Mouse (Mus musculus) kidney, embryonic 15.5 days (tissue): ENCODE results near the gene C2cd4a. TPM values are rescaled to one million over a fixed set of nuclear protein-coding genes. Genes with fewer than 3 reads are reported as not detected.

Source experiments
- ATAC-seq: fragments of 200-750 bp; cut with Nextera tagmentation; replicated peaks from 2 replicates; pipeline ENCODE4 v1.8.0; 2017; ENCODE audit warnings: moderate TSS enrichment; ENCODE audit not compliant: low FRiP score
- H3K27ac ChIP-seq: fragments of 300-500 bp; sonication (generic); 2 replicates; pipeline ENCODE4 v1.5.1; 2015; ENCODE audit warnings: mild to moderate bottlenecking, inconsistent platforms
- H3K27me3 ChIP-seq: fragments of 300-500 bp; sonication (generic); 2 replicates; pipeline ENCODE4 v1.6.1; 2015; ENCODE audit warnings: inconsistent platforms
- H3K36me3 ChIP-seq: fragments of 300-500 bp; sonication (generic); 2 replicates; pipeline ENCODE4 v1.6.1; 2015; ENCODE audit warnings: inconsistent platforms
- H3K4me1 ChIP-seq: fragments of 300-500 bp; sonication (generic); 2 replicates; pipeline ENCODE4 v1.6.1; 2015; ENCODE audit warnings: inconsistent platforms
- H3K4me2 ChIP-seq: fragments of 300-500 bp; sonication (generic); 2 replicates; pipeline ENCODE4 v1.6.1; 2015; ENCODE audit warnings: moderate library complexity, mild to moderate bottlenecking, inconsistent platforms
- H3K4me3 ChIP-seq: fragments of 300-500 bp; sonication (generic); replicated peaks from 2 replicates; pipeline ENCODE4 v1.5.1; 2015; ENCODE audit warnings: mild to moderate bottlenecking, inconsistent platforms
- H3K9ac ChIP-seq: fragments of 300-500 bp; sonication (generic); 2 replicates; pipeline ENCODE4 v1.6.1; 2015; ENCODE audit warnings: mild to moderate bottlenecking, inconsistent platforms
- H3K9me3 ChIP-seq: fragments of 300-500 bp; sonication (generic); replicated peaks from 2 replicates; pipeline ENCODE4 v1.6.1; 2016; ENCODE audit warnings: inconsistent platforms
- WGBS: fragments of 180-500 bp; shearing (Covaris S2); methylation state at CpG from one replicate; pipeline ENCODE4 v1.1.7; 2015; ENCODE audit warnings: mixed read lengths; 5-methylcytosine and 5-hydroxymethylcytosine counted together
- polyA plus RNA-seq: library from polyadenylated mRNA; unstranded; fragments of >200 nt; fragmentation: Nextera tagmentation; extraction: Ambion mirVana; gene quantifications from 2 replicates; pipeline ENCODE4 v1.2.1, GENCODE M21; 2015

Gene C2cd4a
- polyA plus RNA-seq: 1.1 and 1.6 TPM in 2 replicates

GRCm38 (mm10) chr9:67832046-67832605, at the start of gene C2cd4a:
TSS of gene C2cd4a (minus strand) at chr9:67832330.
- H3K4me1 ChIP-seq: peaks cover 33% of the 10 kb centered on the region
- H3K27me3 ChIP-seq: peaks cover 54% of the 10 kb centered on the region
- no peaks in the 10 kb centered on the region for H3K9me3 ChIP-seq
- peak within 1 kb of the TSS; percentile 61 for H3K4me3 ChIP-seq
- H3K27ac ChIP-seq: no peak within 1 kb of the TSS
- H3K9ac ChIP-seq: peak within 1 kb of the TSS; percentile 27
- peak within 1 kb of the TSS; percentile 95 for H3K4me2 ChIP-seq
- WGBS: 2% methylated on average over 20 of the region's 20 CpGs
- no peak for ATAC-seq
- H3K36me3 ChIP-seq: no peaks in the 10 kb centered on the region

DNA sequence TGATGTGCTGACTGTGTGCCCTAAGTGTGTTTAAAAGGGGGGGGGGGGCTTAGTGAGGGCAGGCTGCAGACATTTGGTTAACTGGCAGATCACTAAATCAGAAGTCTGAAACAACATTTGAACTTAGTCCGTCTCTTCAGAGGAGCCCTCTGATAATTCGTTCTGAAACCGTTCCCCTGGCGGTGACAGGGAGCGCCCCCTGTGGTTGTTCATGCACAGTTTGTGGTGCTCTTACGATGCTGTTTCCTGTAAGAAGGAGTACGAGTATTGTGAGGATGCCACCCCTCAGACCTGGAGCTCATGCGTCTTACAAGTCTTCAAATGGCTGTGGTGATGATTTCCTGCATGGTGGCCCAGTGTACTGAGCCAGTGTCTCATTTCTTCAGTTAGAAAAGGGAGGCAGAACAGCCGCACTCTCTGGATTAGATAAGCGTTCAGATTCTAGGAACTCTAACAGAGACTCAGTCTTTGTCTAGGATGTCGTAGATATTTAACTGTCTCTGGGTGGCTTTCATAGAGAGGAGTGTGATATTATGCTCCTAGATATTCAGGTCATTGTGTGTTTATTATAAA, 46.2 kb upstream of the C2cd4a start:
- H3K9ac ChIP-seq: no peak overlapping the region
- H3K4me1 ChIP-seq: 0 out of 2 replicates have a peak, but pooled peaks cover 4% of the 10 kb centered on the region
- H3K4me3 ChIP-seq: no peak overlapping the region
- H3K27me3 ChIP-seq: no peaks in the 10 kb centered on the region
- 90% methylated on average over 11 of the region's 11 CpGs for WGBS
- no peaks in the 10 kb centered on the region for H3K9me3 ChIP-seq
- no peak overlapping the region for H3K27ac ChIP-seq
- peaks cover 5% of the 10 kb centered on the region; the same call in 1 of the 2 replicates for H3K36me3 ChIP-seq
- ATAC-seq: no peak
- no peak overlapping the region for H3K4me2 ChIP-seq

- Histone ChIP-seq H3K4me2 (0 out of 2 replicates have a peak overlapping the region, but pooled peaks have one; percentile 19), H3K36me3 (0 out of 2 replicates have a peak, but pooled peaks cover 5% of the 10 kb centered on the region), H3K27me3 (no peaks in the 10 kb centered on the region), H3K27ac (no peak overlapping the region), H3K4me3 (no peak overlapping the region), H3K9ac (no peak overlapping the region), H3K4me1 (0 out of 2 replicates have a peak, but pooled peaks cover 4% of the 10 kb centered on the region), H3K9me3 (no peaks in the 10 kb centered on the region)
- 44% methylated on average over 14 of the region's 14 CpGs for WGBS
- no peak; the same call in 1 of the 2 replicates for ATAC-seq
These were observed 45.1 kb upstream of the C2cd4a start for GRCm38 (mm10) chr9:67877081-67877718.

GRCm38 (mm10) chr9:67875337-67875736, 43.2 kb upstream of the C2cd4a start:
- Histone ChIP-seq H3K27ac (no peak overlapping the region), H3K4me1 (0 out of 2 replicates have a peak, but pooled peaks cover 4% of the 10 kb centered on the region), H3K4me2 (no peak overlapping the region), H3K4me3 (no peak overlapping the region), H3K36me3 (0 out of 2 replicates have a peak, but pooled peaks cover under 1% of the 10 kb centered on the region), H3K9me3 (no peaks in the 10 kb centered on the region), H3K9ac (no peak overlapping the region), H3K27me3 (no peaks in the 10 kb centered on the region)
- WGBS: 60% methylated on average over 2 of the region's 2 CpGs
- no peak for ATAC-seq

GRCm38 (mm10) chr9:67874522-67875222, 42.5 kb upstream of the C2cd4a start:
- H3K27ac ChIP-seq: no peak overlapping the region
- no peak overlapping the region for H3K4me2 ChIP-seq
- no peaks in the 10 kb centered on the region for H3K9me3 ChIP-seq
- no peak overlapping the region for H3K4me3 ChIP-seq
- H3K27me3 ChIP-seq: no peaks in the 10 kb centered on the region
- H3K36me3 ChIP-seq: no peaks in the 10 kb centered on the region
- 0 out of 2 replicates have a peak, but pooled peaks cover 4% of the 10 kb centered on the region for H3K4me1 ChIP-seq
- ATAC-seq: no peak
- no peak overlapping the region for H3K9ac ChIP-seq
- WGBS: 69% methylated on average over 7 of the region's 7 CpGs

GRCm38 (mm10) chr9:67869691-67870450, 37.7 kb upstream of the C2cd4a start:
- H3K27ac ChIP-seq: no peak overlapping the region
- 77% methylated on average over 16 of the region's 16 CpGs for WGBS
- no peak for ATAC-seq

GRCm38 (mm10) chr9:67867411-67867810, 35.3 kb upstream of the C2cd4a start:
- WGBS: 71% methylated on average over 6 of the region's 6 CpGs

More at GRCm38 (mm10) chr9:67869691-67870450, 37.7 kb upstream of the C2cd4a start:
- no peaks in the 10 kb centered on the region for H3K27me3 ChIP-seq
- H3K9me3 ChIP-seq: no peaks in the 10 kb centered on the region
- no peak overlapping the region for H3K9ac ChIP-seq
- H3K4me3 ChIP-seq: no peak overlapping the region
- peaks cover 12% of the 10 kb centered on the region for H3K4me1 ChIP-seq
- H3K36me3 ChIP-seq: no peaks in the 10 kb centered on the region
- no peak overlapping the region for H3K4me2 ChIP-seq

DNA sequence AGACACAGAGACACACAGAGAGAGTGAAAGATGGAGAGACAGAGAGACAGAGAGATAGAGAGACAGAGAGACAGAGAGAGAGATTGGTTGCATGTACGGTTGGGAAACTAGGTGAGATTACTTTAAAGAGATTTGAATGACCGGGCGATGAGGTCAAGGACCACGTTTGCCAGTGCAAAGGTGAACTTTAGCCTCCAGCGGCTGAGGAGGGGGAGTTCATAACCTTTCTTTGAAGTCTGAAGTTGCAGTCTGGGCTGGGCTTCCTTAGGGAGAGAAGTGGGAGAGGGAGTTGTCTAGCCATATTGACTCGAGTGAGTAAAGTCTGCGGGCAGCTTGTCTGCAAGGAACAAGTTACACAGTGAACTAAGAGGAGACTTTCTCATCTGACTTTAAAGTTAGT, 33.3 kb upstream of the C2cd4a start:
- H3K4me2 ChIP-seq: no peak overlapping the region
- no peaks in the 10 kb centered on the region for H3K36me3 ChIP-seq
- H3K27ac ChIP-seq: no peak overlapping the region
- no peaks in the 10 kb centered on the region for H3K9me3 ChIP-seq
- WGBS: 12% methylated on average over 7 of the region's 7 CpGs
- no peak overlapping the region for H3K9ac ChIP-seq
- no peak overlapping the region for H3K4me3 ChIP-seq
- peaks cover 22% of the 10 kb centered on the region for H3K4me1 ChIP-seq
- ATAC-seq: no peak
- no peaks in the 10 kb centered on the region for H3K27me3 ChIP-seq

More at GRCm38 (mm10) chr9:67867411-67867810, 35.3 kb upstream of the C2cd4a start:
- no peak for ATAC-seq
- H3K36me3 ChIP-seq: no peaks in the 10 kb centered on the region
- H3K4me3 ChIP-seq: no peak overlapping the region
- H3K9ac ChIP-seq: no peak overlapping the region
- no peaks in the 10 kb centered on the region for H3K27me3 ChIP-seq
- H3K4me1 ChIP-seq: peaks cover 22% of the 10 kb centered on the region
- H3K9me3 ChIP-seq: no peaks in the 10 kb centered on the region
- no peak overlapping the region for H3K27ac ChIP-seq
- no peak overlapping the region for H3K4me2 ChIP-seq

DNA sequence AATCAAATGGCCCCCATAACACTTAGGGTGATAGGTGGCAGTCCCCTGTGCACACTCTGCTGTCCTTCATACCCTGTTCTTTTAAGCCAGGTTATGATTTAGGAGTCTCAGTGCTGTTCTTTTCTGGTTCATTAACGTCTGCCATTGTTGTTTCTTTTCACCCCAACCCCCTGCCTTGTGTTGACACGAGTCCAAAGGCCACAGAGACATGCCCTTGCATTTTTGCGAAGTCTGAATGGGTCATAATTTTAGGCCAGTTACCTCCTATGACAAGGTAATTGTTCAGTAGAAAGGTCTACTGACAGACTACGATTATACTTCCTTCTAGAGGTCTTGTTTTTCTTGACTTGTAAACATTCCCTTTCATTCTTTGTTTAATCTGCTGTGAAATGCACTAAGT, 31.9 kb upstream of the C2cd4a start:
- Histone ChIP-seq H3K4me3 (no peak overlapping the region), H3K9ac (no peak overlapping the region), H3K4me1 (peaks cover 22% of the 10 kb centered on the region), H3K4me2 (no peak overlapping the region), H3K27ac (no peak overlapping the region), H3K9me3 (no peaks in the 10 kb centered on the region), H3K27me3 (no peaks in the 10 kb centered on the region), H3K36me3 (no peaks in the 10 kb centered on the region)
- ATAC-seq: no peak
- WGBS: 13% methylated on average over 4 of the region's 4 CpGs

- peaks cover under 1% of the 10 kb centered on the region; the same call in 1 of the 2 replicates for H3K36me3 ChIP-seq
- no peak for ATAC-seq
- no peak overlapping the region for H3K4me3 ChIP-seq
- H3K9ac ChIP-seq: no peak overlapping the region
- peaks cover 22% of the 10 kb centered on the region for H3K4me1 ChIP-seq
- no peaks in the 10 kb centered on the region for H3K27me3 ChIP-seq
- H3K27ac ChIP-seq: no peak overlapping the region
- WGBS: 93% methylated on average over 5 of the region's 5 CpGs
- no peak overlapping the region for H3K4me2 ChIP-seq
- H3K9me3 ChIP-seq: no peaks in the 10 kb centered on the region
These were observed 31.2 kb upstream of the C2cd4a start for GRCm38 (mm10) chr9:67863332-67863731.

GRCm38 (mm10) chr9:67860273-67860672, 28.1 kb upstream of the C2cd4a start:
- Histone ChIP-seq H3K36me3 (peaks cover 13% of the 10 kb centered on the region), H3K4me3 (no peak overlapping the region), H3K27me3 (no peaks in the 10 kb centered on the region), H3K4me2 (no peak overlapping the region), H3K9me3 (no peaks in the 10 kb centered on the region), H3K9ac (no peak overlapping the region), H3K27ac (no peak overlapping the region), H3K4me1 (peaks cover 11% of the 10 kb centered on the region)
- ATAC-seq: no peak
- WGBS: 67% methylated on average over 2 of the region's 2 CpGs
